Mouse (Mus musculus) cerebellum, postnatal 36 days (tissue): ENCODE data around the gene Slc4a10.

Experiments used
- DNase-seq, 2 experiments: peaks; one replicate each; pipeline ENCODE4 v3.0.0; 2021 to 2022; ENCODE audit warnings: mixed read lengths in 2 of 2

The Slc4a10 gene

GRCm38 (mm10) chr2:62279777-62280176 is 233.5 kb downstream of the Slc4a10 start:
- DNase-seq = no peak

GRCm38 (mm10) chr2:62285026-62285425 is 238.8 kb downstream of the Slc4a10 start:
- DNase-seq = no peak

DNA sequence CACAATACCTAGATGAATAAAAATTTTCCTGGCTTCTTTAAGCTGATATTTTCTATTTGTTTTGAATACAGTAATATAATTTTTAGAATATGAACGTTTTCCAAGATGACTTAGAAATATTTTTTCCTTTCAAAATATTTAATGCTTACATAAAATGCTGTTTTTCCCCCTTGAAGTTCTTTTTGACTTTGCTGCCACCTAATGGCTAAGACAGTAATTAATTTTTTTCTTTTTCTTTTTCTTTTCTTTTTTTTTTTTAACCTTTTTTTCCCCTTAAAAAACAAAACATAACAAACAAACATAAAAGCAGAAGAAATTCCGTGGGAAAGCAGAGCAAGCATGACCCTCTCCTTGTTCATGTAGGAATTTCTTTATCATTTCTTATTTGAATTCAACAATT is 239.6 kb downstream of the Slc4a10 start:
- DNase-seq = no peak

DNA sequence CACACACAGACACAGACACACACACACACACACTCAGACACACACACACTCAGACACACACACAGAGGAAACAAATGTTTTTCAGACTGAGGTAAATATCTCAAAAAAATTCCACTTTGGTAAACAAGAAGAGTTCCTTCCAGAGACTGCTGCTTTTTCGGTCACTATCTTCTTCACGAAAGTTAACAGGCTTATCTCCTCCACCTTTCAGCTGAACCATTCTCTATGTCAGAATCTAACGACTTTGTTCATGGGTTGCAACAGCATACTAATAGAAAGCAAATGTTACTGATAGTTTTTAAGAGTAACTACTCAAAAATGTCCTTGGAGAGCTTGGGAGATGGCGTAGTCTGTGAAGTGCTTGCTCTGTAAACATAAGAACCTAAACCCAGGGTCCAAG is 241.3 kb downstream of the Slc4a10 start:
- no peak for DNase-seq

DNA sequence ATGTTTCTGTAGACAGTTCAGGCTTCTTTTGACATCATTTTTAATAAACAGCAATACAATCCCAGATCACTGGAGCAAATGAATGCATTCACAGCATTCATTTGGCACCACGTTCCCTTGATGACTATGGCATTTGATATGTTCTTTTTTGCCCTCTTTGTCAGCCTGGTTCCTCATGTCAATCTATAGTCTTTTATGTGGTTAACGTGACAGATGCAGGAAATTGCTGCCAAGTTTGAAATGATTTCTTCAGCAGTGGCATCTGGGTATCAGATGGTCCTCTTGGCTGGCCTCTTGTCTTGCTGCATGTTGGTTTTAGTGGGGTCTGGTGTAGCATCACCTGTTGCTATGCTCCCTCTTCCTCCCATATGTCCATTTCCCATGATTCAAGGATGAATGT is 247.6 kb downstream of the Slc4a10 start:
- DNase-seq = no peak

DNA sequence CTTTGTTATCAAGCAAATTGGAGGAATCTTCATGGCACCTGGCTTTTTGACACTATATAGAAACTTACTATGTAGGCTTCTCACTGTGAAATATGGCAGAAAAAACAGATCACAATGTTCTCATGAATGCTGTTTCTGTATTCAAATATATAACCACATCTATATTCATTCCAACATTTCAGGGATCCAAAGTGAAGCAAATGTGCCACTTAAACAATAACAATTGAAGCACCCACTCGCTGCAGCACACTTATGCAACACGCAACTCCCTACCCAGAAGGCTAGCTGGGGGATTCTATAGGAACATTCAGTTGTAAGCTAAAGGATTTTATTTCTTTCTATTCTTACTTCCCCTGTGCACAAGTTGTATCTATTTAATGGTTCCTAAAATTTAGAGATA is 255.5 kb downstream of the Slc4a10 start:
- DNase-seq = no peak

- DNase-seq = no peak
These were observed 260.7 kb downstream of the Slc4a10 start for GRCm38 (mm10) chr2:62306978-62307377.

GRCm38 (mm10) chr2:62307477-62307876 is 261.2 kb downstream of the Slc4a10 start:
- DNase-seq = no peak

DNA sequence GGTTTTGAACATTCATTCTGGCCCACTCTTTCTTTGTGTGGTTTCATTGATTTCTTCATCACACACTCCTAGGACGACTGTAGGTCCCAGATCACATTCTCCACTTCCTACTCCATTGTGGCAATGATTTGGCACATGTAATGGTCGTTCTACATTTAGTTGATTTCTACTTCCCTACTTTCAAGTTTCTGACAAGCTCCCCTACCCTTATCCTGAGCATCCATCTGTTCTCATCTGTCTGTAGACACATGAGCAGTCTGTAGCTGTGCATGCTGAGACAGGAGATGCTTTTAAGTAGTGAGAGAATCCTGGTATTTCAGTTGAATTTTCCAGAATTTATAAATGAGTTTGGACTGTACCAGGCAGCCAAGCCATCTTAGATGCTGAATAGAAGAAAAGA is 270.7 kb downstream of the Slc4a10 start:
- DNase-seq = no peak

DNA sequence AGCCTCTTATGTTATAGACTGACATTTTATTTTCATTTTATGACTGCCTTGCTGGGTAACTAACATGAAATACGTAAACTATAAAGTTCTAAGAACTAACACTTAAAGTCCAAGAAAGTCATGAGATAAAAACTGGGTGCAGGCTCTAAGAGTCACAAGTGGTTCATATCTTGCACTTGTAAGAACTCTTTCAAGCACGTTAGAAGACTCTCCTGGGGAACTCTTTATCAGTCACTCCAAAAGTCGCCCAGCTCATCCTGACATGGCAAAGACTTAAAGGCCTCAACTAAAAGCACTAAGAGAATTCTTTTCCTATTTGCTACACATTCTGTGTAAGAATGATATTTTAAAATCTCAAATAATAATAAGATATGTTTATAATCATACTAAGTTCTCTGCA is 273.2 kb downstream of the Slc4a10 start:
- DNase-seq = no peak

GRCm38 (mm10) chr2:62323078-62323637 is 276.9 kb downstream of the Slc4a10 start:
- DNase-seq = peak; percentile 83 to 87

DNA sequence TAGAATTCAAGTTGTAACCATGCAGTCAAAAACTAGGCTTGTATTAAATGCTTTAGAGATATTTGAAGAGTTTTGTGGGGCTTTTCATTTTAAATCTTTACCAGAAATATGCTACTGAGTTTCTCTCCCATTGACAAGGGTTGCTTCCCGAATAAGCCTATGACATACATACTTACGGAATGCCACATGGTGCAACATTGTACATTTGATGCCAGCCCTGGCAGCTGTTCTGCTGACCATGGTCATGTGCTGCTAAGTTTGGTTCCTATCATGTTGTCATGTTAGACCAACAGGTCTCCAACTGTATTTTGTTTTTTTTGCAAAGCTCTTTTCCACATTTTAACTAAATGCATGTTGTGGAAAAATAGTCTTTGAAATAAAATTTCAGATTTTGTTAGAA is 279.1 kb downstream of the Slc4a10 start:
- no peak for DNase-seq

- no peak for DNase-seq
These were observed 285.7 kb downstream of the Slc4a10 start for GRCm38 (mm10) chr2:62331913-62332312.

DNA sequence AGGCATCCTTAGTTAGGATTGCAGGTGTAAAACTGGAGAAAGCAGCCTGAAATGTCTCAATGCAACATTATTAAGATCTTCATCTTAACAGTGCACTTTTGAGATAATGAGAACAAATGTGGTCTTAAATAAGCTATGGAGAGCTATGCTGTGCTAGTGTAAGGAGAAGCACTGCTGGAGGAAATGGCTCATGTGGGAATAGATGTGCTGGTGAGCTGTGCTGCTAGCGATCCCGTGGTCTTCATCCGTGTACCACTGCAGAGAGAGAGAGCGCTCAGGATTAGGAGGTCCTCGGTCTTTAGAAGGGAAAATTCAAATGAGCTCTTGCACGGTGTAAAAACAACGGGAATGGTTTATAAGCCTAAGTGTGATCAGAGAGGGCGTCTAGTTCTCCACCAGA is 286.2 kb downstream of the Slc4a10 start:
- no peak for DNase-seq

GRCm38 (mm10) chr2:62334397-62335243 is 288.4 kb downstream of the Slc4a10 start:
- no peak for DNase-seq

GRCm38 (mm10) chr2:62337086-62337485 is 290.8 kb downstream of the Slc4a10 start:
- no peak for DNase-seq

DNA sequence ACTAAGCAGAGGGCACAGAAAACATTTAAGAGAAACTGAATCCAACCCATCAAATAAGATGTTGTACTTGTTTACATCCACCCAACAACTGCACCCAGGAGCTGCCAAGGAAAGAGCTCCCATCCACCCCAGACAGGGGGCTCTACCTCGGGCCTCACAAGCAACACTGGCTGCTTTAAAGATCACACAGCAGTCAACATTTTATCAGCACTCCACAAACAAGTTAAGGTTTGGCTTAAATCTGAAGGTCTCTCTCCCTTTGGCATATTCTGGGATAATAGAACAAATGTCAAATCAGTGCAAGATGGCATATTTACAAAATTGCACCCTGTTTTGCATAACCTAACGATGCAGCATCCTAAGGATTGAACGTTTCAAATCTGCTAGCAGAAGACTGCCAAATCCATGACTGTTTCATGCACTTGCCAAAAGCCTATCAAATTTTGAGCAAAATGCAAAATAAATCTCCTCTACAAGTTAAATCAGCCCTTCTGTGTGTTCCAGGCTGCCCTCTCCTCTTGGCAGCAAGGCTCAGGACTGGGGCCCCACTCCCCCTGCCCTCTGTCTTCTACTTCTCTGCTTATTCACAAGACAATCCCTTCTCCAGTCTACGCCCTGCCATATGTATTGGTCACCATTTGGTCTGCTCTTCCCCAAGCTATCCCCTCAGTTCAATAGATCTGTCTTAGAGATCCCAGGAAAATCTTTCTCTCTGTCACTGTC is 293.1 kb downstream of the Slc4a10 start:
- DNase-seq = no peak

- no peak for DNase-seq
These were observed 294.9 kb downstream of the Slc4a10 start for GRCm38 (mm10) chr2:62341061-62341733.

GRCm38 (mm10) chr2:62341734-62342128 is 295.5 kb downstream of the Slc4a10 start:
- DNase-seq = peak; percentile 58 to 74

DNA sequence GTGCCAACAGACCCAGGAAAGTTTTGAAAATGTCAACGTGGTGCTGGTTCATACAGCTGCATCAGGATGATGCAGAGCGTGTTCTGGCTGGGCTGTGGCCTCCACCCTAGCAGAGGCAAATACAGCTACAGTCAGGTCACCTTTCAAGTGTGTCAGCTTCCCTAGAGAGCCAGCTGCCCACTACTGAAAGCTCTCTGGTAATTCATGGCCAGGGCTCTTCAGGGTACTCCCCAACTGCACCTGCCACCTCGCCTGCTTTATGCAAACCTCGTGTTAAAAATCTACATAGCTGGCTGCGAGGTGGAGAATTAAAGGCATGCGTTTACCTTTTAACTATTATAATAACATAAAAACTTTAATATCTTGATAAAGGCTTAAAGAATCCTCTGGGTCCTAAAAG is 298.1 kb downstream of the Slc4a10 start:
- DNase-seq = no peak

GRCm38 (mm10) chr2:62346771-62347170 is 300.5 kb downstream of the Slc4a10 start:
- DNase-seq = no peak

- no peak for DNase-seq
These were observed 301.5 kb downstream of the Slc4a10 start for GRCm38 (mm10) chr2:62347762-62348161.

DNA sequence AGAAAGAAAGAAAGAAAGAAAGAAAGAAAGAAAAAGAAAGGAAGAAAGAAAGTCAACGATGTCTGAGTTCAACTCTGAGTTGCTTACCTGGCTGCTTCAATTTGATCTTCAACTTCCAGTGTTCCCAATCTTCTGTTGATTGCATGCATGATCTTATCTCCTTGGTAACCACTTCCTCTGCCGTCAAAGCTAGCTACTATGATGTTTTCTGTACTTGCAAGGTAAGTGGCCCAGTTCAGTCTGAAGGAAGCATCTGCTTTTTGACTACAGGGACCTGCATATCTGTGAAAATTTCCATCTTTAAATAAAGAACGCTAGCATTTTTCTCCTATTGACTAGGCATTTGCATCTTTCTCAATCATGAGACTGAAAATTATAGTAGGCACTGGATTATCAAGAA is 305.8 kb downstream of the Slc4a10 start:
- DNase-seq = no peak
